Mouse (Mus musculus) forebrain, embryonic 16.5 days (tissue): Measurements from ENCODE around the gene Tgm6. TPM values are rescaled to one million over a fixed set of nuclear protein-coding genes. Genes with fewer than 3 reads are reported as not detected.

Source experiments
- ATAC-seq: fragments of 200-750 bp; cut with Nextera tagmentation; 2 replicates; pipeline ENCODE4 v1.8.0; 2017; ENCODE audit warnings: mild to moderate bottlenecking, moderate library complexity
- H3K27ac ChIP-seq: fragments of 300-500 bp; sonication (generic); 2 replicates; pipeline ENCODE4 v1.5.1; 2014; ENCODE audit warnings: low read length, control low read depth
- H3K27me3 ChIP-seq: fragments of 300-500 bp; sonication (generic); replicated peaks from 2 replicates; pipeline ENCODE4 v1.6.1; 2014; ENCODE audit warnings: low read length; ENCODE audit not compliant: control insufficient read depth, insufficient read depth
- H3K36me3 ChIP-seq: fragments of 300-500 bp; sonication (generic); 2 replicates; pipeline ENCODE4 v1.6.1; 2014; ENCODE audit not compliant: control insufficient read depth, insufficient read depth
- H3K4me1 ChIP-seq: fragments of 300-500 bp; sonication (generic); replicated peaks from 2 replicates; pipeline ENCODE4 v1.6.1; 2014; ENCODE audit warnings: low read length; ENCODE audit not compliant: control insufficient read depth, insufficient read depth
- H3K4me2 ChIP-seq: fragments of 300-500 bp; sonication (generic); 2 replicates; pipeline ENCODE4 v1.6.1; 2014; ENCODE audit warnings: mild to moderate bottlenecking, low read length, control low read depth
- H3K4me3 ChIP-seq: fragments of 300-500 bp; sonication (generic); replicated peaks from 2 replicates; pipeline ENCODE4 v1.5.1; 2014; ENCODE audit warnings: mild to moderate bottlenecking, low read length, control low read depth
- H3K9ac ChIP-seq: fragments of 300-500 bp; sonication (generic); replicated peaks from 2 replicates; pipeline ENCODE4 v1.6.1; 2014; ENCODE audit warnings: low read depth, low read length, control low read depth
- H3K9me3 ChIP-seq: fragments of 300-500 bp; sonication (generic); 2 replicates; pipeline ENCODE4 v1.6.1; 2016; ENCODE audit warnings: low read length; ENCODE audit not compliant: control insufficient read depth
- WGBS: fragments of 180-500 bp; shearing (Covaris S2); extraction: QIAGEN DNeasy Blood & Tissue Kit; methylation state at CpG from one replicate; pipeline ENCODE4 v1.1.7; 2014; 5-methylcytosine and 5-hydroxymethylcytosine counted together
- polyA plus RNA-seq: library from polyadenylated mRNA; unstranded; fragments of >200 nt; fragmentation: Nextera tagmentation; extraction: Ambion mirVana; gene quantifications from 2 replicates; pipeline ENCODE4 v1.2.1, GENCODE M21; 2015

Tgm6 gene
- polyA plus RNA-seq, 1 experiment from 2014 or later: 0.11 TPM

- no peak overlapping the region for H3K4me3 ChIP-seq
- 46% methylated on average over 5 of the region's 5 CpGs for WGBS
- H3K27me3 ChIP-seq: no peaks in the 10 kb centered on the region
- no peak overlapping the region for H3K4me2 ChIP-seq
- no peak for ATAC-seq
- H3K36me3 ChIP-seq: no peaks in the 10 kb centered on the region
- H3K27ac ChIP-seq: no peak overlapping the region
- H3K9me3 ChIP-seq: no peaks in the 10 kb centered on the region
- no peak overlapping the region for H3K9ac ChIP-seq
- H3K4me1 ChIP-seq: no peaks in the 10 kb centered on the region
These were observed 88.7 kb downstream of the Tgm6 start for GRCm38 (mm10) chr2:130200961-130201360.

Other genes starting within 250 kb of the Tgm6 start
- gene Tgm3, start 100.1 kb upstream of the Tgm6 start, polyA plus RNA-seq: 0.05 and 0.06 TPM in 2 replicates
- 418 TPM in 2 replicates for gene Snrpb, start 67.0 kb downstream of the Tgm6 start, polyA plus RNA-seq
- gene Tmc2, start 82.8 kb downstream of the Tgm6 start, polyA plus RNA-seq: not detected in 2 replicates
- 287 and 297 TPM in 2 replicates for gene Nop56, start 162.0 kb downstream of the Tgm6 start, polyA plus RNA-seq
- gene Idh3b, start 172.1 kb downstream of the Tgm6 start, polyA plus RNA-seq: 176 and 179 TPM in 2 replicates
- 2.7 and 3.7 TPM in 2 replicates for gene Ebf4, start 182.8 kb downstream of the Tgm6 start, polyA plus RNA-seq